In the genomic region with DNA sequence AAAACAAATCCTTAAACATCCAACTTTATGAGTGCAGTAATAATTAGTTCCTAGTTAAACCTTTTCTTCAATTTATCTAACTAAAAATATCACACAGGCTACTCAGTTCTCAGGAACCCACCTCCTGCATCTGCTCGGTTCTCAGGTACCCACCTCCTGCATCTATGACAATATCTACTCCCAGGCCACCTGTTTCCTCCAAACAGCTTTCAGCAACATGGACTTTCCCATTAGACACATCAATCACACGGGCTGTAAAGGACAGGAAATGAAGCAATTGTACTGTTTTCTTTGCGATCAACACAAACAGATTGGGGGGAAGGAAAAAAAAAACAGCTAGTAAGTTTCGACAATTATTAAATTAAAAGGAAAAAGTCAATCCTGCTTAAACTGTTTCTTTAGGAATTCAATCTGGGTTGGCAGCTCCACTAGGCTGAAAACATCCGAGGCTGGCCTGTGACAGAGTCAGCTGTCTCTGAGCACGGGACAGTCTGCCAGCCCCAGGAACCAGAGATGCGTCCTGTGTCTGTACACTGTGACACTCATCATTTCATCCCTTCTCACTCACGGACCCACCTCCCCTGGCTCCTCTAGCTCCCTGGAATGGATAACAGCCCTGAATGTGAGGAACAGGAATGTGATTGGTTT, we compare ENCODE assay signal across 10 mouse cellular contexts. TPM values are rescaled to one million over a fixed set of nuclear protein-coding genes. Genes with fewer than 3 reads are reported as not detected.
A peak's percentile ranks its signal among the peaks of the same experiment; 100 is the strongest.
DNase-seq lines count a peak whose midpoint lies in the region; ATAC-seq and TF ChIP-seq lines count a peak whose summit lies in the region.
"Had no signal": no experiment of that assay in that cellular context is flagged by ENCODE, and none has a peak within 500 bp of the region (broad histone marks: within the 10 kb centered on the region; RNA-seq: fewer than 3 reads in every experiment).

No protein-coding gene starts in this region.

- no peak overlapping the region for H3K4me2 ChIP-seq in lung, postnatal 0 days (replicated peaks; ENCODE audit: low read depth, low read length)
- no peak overlapping the region for H3K4me2 ChIP-seq in intestine, embryonic 15.5 days (replicated peaks)
- H3K4me2 ChIP-seq: embryonic facial prominence, embryonic 15.5 days; midbrain, embryonic 12.5 days had no signal

- no peaks in the 10 kb centered on the region; the same call in 1 of the 2 replicates for H3K36me3 ChIP-seq in kidney, adult 2 months (ENCODE audit: control insufficient read depth, insufficient read depth, low read length)
- H3K36me3 ChIP-seq in lung, postnatal 0 days (ENCODE audit: insufficient read depth, low read length): peaks cover 8% of the 10 kb centered on the region; the same call in 1 of the 2 replicates
- peaks cover 13% of the 10 kb centered on the region for H3K36me3 ChIP-seq in intestine, embryonic 15.5 days

- no peak overlapping the region for H3K4me3 ChIP-seq in kidney, adult 2 months (ENCODE audit: insufficient read depth, low read depth, low read length)
- H3K4me3 ChIP-seq in lung, postnatal 0 days (ENCODE audit: low read depth, low read length): no peak overlapping the region
- H3K4me3 ChIP-seq in intestine, embryonic 15.5 days (replicated peaks): no peak overlapping the region
- H3K4me3 ChIP-seq: embryonic facial prominence, embryonic 15.5 days; hindbrain, embryonic 10.5 days; midbrain, embryonic 12.5 days had no signal

- peak overlapping the region; percentile 51; the same call in 1 of the 2 replicates for H3K27ac ChIP-seq in kidney, adult 2 months (ENCODE audit: insufficient read depth, low read depth, low read length)
- no peak overlapping the region for H3K27ac ChIP-seq in lung, postnatal 0 days (ENCODE audit: low read length)
- H3K27ac ChIP-seq in intestine, embryonic 15.5 days: no peak overlapping the region
- H3K27ac ChIP-seq: embryonic facial prominence, embryonic 15.5 days; hindbrain, embryonic 10.5 days had no signal

- no peak for TF ChIP-seq EP300 in lung, postnatal 0 days (IDR thresholded peaks at IDR 0.05)

- H3K27me3 ChIP-seq in kidney, adult 2 months (replicated peaks; ENCODE audit: control insufficient read depth, insufficient read depth, low read length): no peaks in the 10 kb centered on the region
- H3K27me3 ChIP-seq in lung, postnatal 0 days (replicated peaks; ENCODE audit: insufficient read depth, low read length): no peaks in the 10 kb centered on the region
- no peaks in the 10 kb centered on the region for H3K27me3 ChIP-seq in intestine, embryonic 15.5 days (replicated peaks)
- H3K27me3 ChIP-seq: embryonic facial prominence, embryonic 15.5 days; midbrain, embryonic 12.5 days had no signal

- H3K4me1 ChIP-seq in kidney, adult 2 months (ENCODE audit: control insufficient read depth, insufficient read depth, low read length): no peaks in the 10 kb centered on the region; the same call in 1 of the 2 replicates
- no peaks in the 10 kb centered on the region for H3K4me1 ChIP-seq in lung, postnatal 0 days (ENCODE audit: insufficient read depth, low read depth, low read length)
- H3K4me1 ChIP-seq in intestine, embryonic 15.5 days (replicated peaks): no peaks in the 10 kb centered on the region
- H3K4me1 ChIP-seq: embryonic facial prominence, embryonic 15.5 days; midbrain, embryonic 12.5 days had no signal

- no peak overlapping the region for H3K9ac ChIP-seq in lung, postnatal 0 days (replicated peaks; ENCODE audit: low read depth)
- H3K9ac ChIP-seq in intestine, embryonic 15.5 days: no peak overlapping the region
- H3K9ac ChIP-seq: embryonic facial prominence, embryonic 15.5 days; midbrain, embryonic 12.5 days had no signal

- TF ChIP-seq POLR2A in kidney, adult 2 months (IDR thresholded peaks at IDR 0.05; ENCODE audit: low read depth, low read length): no peak

- no peak for TF ChIP-seq CTCF in kidney, adult 2 months (conservative IDR thresholded peaks at IDR 0.05; ENCODE audit: insufficient read depth, insufficient read length, low read depth, low read length)
- TF ChIP-seq CTCF in lung, postnatal 0 days (IDR thresholded peaks at IDR 0.05): no peak

- H3K9me3 ChIP-seq in lung, postnatal 0 days (ENCODE audit: low read length): no peaks in the 10 kb centered on the region
- no peaks in the 10 kb centered on the region for H3K9me3 ChIP-seq in intestine, embryonic 15.5 days
- H3K9me3 ChIP-seq: embryonic facial prominence, embryonic 15.5 days; hindbrain, embryonic 10.5 days; midbrain, embryonic 12.5 days had no signal

- peak; percentile 60 for ATAC-seq in lung, postnatal 0 days
- peak; percentile 55 for ATAC-seq in common myeloid progenitor, adult 5-6 weeks (replicated peaks; ENCODE audit: low read depth, poor library complexity, severe bottlenecking)
- peak; percentile 68; the same call in 1 of the 2 replicates for ATAC-seq in intestine, embryonic 15.5 days

- DNase-seq in kidney, adult 2 months: peak; percentile 44
- DNase-seq in kidney, postnatal 10 days: no peak
- peak; percentile 45 for DNase-seq in lung, postnatal 0 days (ENCODE audit: low spot score)
- DNase-seq in lung, postnatal 10 days: no peak
- DNase-seq in embryo, embryonic 10 days (ENCODE audit: low spot score): no peak

- 28% methylated on average over 8 of the region's 8 CpGs for WGBS in kidney, adult 2 months
- 42% methylated on average over 8 of the region's 8 CpGs for WGBS in lung, postnatal 0 days
- WGBS in intestine, embryonic 15.5 days: 60% methylated on average over 8 of the region's 8 CpGs

RNA-seq across cellular contexts. Expression of gene Donson, which starts 6.7 kb away (rescaled TPM):
- polyA plus RNA-seq in kidney, adult 2 months (2012; rRNA removed): 2.3 and 2.5 TPM in 2 replicates
- 6.0 and 8.0 TPM in 2 replicates for polyA plus RNA-seq in lung, postnatal 0 days (2015; fragmentation: Nextera tagmentation; extraction: Ambion mirVana)
- total RNA-seq in common myeloid progenitor, adult 5-6 weeks (2017): 28.7 and 70.0 TPM in 2 replicates
- polyA plus RNA-seq in intestine, embryonic 15.5 days (2015; fragmentation: Nextera tagmentation; extraction: Ambion mirVana): 16.3 and 17.6 TPM in 2 replicates

RNA-seq across cellular contexts. Expression of gene Cryzl1, which starts 33.5 kb away (rescaled TPM):
- 29.5 and 31.1 TPM in 2 replicates for polyA plus RNA-seq in kidney, adult 2 months (2012; rRNA removed)
- 59.3 and 64.8 TPM in 2 replicates for polyA plus RNA-seq in lung, postnatal 0 days (2015; fragmentation: Nextera tagmentation; extraction: Ambion mirVana)
- total RNA-seq in common myeloid progenitor, adult 5-6 weeks (2017): 93.2 and 100 TPM in 2 replicates
- polyA plus RNA-seq in intestine, embryonic 15.5 days (2015; fragmentation: Nextera tagmentation; extraction: Ambion mirVana): 64.1 and 68.7 TPM in 2 replicates

RNA-seq across cellular contexts. Expression of gene Itsn1, which starts 33.8 kb away (rescaled TPM):
- 20.5 and 22.9 TPM in 2 replicates for polyA plus RNA-seq in kidney, adult 2 months (2012; rRNA removed)
- 9.7 and 12.1 TPM in 2 replicates for polyA plus RNA-seq in lung, postnatal 0 days (2015; fragmentation: Nextera tagmentation; extraction: Ambion mirVana)
- total RNA-seq in common myeloid progenitor, adult 5-6 weeks (2017): 10.7 and 16.6 TPM in 2 replicates
- 16.2 and 16.4 TPM in 2 replicates for polyA plus RNA-seq in intestine, embryonic 15.5 days (2015; fragmentation: Nextera tagmentation; extraction: Ambion mirVana)

RNA-seq across cellular contexts. Expression of gene Son, which starts 47.9 kb away (rescaled TPM):
- 78.0 and 81.9 TPM in 2 replicates for polyA plus RNA-seq in kidney, adult 2 months (2012; rRNA removed)
- 132 and 143 TPM in 2 replicates for polyA plus RNA-seq in lung, postnatal 0 days (2015; fragmentation: Nextera tagmentation; extraction: Ambion mirVana)
- total RNA-seq in common myeloid progenitor, adult 5-6 weeks (2017): 241 and 272 TPM in 2 replicates
- polyA plus RNA-seq in intestine, embryonic 15.5 days (2015; fragmentation: Nextera tagmentation; extraction: Ambion mirVana): 100 and 101 TPM in 2 replicates

RNA-seq across cellular contexts. Expression of gene Gart, which starts 48.5 kb away (rescaled TPM):
- polyA plus RNA-seq in kidney, adult 2 months (2012; rRNA removed): 30.3 and 39.4 TPM in 2 replicates
- 27.3 and 30.9 TPM in 2 replicates for polyA plus RNA-seq in lung, postnatal 0 days (2015; fragmentation: Nextera tagmentation; extraction: Ambion mirVana)
- 233 and 304 TPM in 2 replicates for total RNA-seq in common myeloid progenitor, adult 5-6 weeks (2017)
- 107 and 110 TPM in 2 replicates for polyA plus RNA-seq in intestine, embryonic 15.5 days (2015; fragmentation: Nextera tagmentation; extraction: Ambion mirVana)

Comparison
In these comparisons a context has a peak if more than half of its experiments do, and no peak if none do; other contexts are left out.
1. DNase-seq: peak in kidney, adult 2 months (single experiment) and lung, postnatal 0 days (single experiment); none in kidney, postnatal 10 days (single experiment), lung, postnatal 10 days (single experiment) and embryo, embryonic 10 days (single experiment).
2. Peak in every context shown above with its lines, with median percentiles within 50 percentile points of each other: ATAC-seq.